Mouse (Mus musculus) right cerebral cortex, postnatal 4 days (tissue): ENCODE results near the gene Olfm1.
A peak's percentile ranks its signal among the peaks of the same experiment; 100 is the strongest.

Source experiments
- DNase-seq: peaks from one replicate; pipeline ENCODE4 v3.0.0-alpha.2; 2022

The Olfm1 gene

GRCm38 (mm10) chr2:28236447-28236846 lies 43.7 kb downstream of the Olfm1 start:
- no peak for DNase-seq

- DNase-seq = no peak
These were observed 46.8 kb downstream of the Olfm1 start for GRCm38 (mm10) chr2:28239616-28240015.

DNA sequence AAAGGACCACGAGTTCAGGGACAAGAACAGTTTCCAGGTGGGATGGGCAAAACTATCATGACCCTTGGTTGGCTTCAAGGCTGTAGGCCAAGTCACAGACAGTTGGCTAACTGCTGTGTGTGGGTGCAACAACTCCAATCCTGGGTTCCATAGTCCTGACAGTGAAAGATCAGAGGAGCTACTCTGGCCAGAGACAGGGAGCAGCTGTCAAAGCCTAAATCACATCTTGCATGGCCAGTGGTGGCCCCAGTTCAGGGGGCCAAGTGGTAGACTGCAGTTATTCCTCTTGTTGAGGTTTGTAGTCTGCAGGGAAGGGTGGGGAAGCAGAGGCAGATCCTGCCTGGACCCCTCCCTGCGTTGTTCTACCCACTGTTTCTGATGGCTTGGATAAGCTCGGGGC lies 48.1 kb downstream of the Olfm1 start:
- no peak for DNase-seq

DNA sequence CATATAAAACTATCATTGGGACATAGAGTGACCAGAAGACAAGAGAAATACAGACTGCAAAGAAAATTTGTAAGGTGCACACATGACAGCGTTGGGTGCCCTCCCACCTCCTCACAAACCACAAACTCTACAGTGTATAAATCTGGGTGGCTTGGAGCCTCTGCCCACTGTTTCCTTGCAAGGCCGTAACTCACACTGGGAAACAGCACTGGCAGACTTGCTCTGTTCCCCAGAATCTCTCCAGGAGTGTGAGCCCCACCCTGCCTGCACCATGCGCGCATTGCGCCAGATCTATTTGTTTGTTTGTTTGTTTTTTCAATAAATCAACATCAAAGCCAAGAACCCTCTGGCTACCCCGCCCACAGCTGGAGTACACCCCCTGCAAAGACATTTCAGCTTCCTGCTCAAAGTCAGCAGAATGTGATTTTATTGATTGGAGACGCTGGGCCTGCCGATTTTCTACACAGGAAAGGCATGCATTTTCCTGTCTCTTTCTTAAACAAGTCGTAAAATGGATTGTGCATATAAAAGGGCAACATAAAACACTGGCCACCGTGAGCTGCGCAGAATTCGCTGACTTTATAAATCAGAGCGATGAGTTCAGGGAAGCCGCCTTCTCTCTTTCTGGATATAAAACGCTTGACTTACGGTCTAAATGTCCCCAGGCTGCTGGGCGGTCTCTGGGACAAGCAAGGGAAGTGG lies 48.9 kb downstream of the Olfm1 start:
- no peak for DNase-seq

DNA sequence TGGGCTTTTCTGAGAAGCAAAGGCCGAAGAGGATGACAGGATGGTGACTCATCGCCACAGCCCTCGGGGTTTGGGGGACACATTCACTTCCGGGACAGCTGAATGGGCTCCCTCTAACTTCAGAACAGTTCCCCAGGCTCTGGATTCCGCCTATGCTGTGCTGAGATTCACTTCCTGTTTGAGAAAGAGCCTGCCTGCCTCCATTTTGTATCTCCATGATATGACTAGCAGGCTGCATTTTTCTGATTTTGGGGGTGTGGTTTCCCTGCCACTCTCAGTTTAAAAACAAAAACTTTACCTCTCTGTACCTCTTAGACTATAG lies 49.4 kb downstream of the Olfm1 start:
- no peak for DNase-seq

GRCm38 (mm10) chr2:28244667-28245395 lies 52.0 kb downstream of the Olfm1 start:
- DNase-seq = no peak

DNA sequence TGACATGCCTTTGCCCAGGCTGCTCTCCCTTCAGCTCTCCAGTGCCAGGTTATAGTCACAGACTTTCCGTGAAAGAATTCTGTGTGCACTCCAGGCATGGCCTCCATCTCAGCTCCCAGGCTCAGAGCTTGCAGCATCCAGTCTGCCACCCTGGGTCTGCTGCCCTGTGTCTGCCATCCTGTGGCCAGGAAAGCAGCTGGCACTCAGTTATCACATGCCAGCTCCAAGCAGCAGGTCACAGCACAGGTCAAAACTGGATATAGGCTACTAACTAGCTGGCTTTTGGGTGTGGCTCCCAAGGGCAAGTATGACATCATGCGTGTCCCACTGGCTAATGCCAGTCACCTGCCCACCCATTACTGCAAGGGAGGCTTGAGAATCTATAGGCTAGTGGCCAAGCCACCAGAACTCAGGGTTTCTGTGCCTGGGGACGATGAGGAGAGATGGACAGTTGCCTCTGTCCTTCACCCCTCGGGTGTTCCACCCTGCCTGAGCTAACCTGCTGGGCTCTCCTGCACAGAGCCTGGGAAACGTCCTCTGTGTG lies 53.4 kb downstream of the Olfm1 start:
- DNase-seq = no peak

DNA sequence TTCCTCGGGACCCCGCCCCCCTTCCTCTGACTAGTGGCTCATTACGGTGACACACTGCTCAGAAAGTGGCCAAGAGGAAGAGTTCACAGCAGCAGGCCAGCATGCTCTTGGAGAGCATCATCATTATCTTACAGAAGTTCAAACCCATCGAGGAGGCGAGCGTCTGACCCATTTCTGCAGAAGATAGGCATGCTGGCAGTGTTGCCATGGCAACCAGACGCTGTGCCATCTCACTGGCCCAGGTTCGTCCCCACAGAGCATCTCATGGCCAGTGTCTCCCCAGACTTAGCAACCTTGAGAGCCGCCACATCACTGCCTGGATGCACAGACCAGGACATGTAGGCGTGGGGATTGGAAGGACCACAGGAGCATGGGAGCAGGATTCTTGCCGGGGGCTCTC lies 54.3 kb downstream of the Olfm1 start:
- DNase-seq = no peak

- DNase-seq = no peak
These were observed 59.8 kb downstream of the Olfm1 start for GRCm38 (mm10) chr2:28252554-28252953.

DNA sequence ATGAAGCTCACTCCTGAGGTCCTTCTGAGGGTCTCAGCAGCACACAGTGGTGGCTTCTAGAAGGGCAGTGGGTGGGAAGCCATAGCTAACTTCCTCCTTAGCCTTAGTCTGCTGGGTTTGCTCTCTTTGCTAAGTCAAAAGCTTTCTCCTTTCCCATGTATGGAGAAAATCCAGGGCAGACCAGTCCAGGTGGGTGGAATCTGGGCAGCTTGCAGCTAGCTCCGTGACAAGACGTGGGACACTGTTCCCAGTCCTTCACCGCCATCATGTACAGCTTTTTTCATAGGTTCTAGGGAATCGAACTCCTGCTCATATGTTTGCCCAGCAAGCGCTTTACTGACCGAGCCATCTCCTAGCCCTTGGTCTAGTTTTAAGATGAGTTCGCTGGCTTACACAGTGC lies 63.2 kb downstream of the Olfm1 start:
- DNase-seq = no peak

DNA sequence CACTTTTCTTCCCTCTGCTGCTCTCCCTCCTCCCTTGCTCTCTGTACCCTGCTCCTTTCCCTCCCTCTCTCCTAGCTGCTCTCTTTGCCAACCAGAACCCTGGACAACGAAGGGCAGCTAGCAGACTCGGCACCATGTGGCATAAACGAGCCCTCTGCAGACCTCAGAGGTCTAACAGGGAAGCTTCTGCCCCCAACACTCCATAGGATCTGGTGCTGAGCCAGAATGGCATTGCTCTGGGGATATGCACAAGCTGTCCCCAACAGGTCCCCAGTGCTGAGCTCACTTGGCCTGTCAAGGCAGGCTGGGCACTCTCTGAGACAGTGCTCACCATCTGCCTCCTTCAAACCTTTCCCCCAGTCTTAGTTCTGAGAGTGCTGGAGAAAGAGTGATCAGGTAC lies 68.6 kb downstream of the Olfm1 start:
- DNase-seq = no peak

DNA sequence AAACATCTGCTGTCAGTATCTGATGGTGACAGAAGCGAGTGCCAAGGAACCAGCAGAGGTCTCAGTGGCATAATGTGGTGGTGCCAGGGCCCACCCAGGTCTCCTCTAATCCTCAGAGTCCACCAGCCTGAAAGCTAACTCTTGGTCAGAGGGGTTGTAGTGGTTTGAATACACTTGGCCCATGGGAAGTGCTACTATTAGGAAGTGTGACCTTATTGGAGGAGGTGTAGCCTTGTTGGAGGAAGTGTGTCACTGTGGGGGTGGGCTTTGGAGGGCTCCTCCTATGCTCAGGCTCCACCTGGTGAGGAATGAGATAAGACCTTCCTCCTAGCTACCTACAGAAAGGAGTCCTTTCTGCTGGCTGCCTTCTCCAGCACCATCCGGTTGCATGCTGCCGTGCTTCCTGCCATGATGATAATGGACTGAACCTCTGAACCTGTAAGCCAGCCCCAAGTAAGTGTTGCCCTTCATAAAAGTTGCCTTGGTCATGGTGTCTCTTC lies 75.0 kb downstream of the Olfm1 start:
- no peak for DNase-seq

DNA sequence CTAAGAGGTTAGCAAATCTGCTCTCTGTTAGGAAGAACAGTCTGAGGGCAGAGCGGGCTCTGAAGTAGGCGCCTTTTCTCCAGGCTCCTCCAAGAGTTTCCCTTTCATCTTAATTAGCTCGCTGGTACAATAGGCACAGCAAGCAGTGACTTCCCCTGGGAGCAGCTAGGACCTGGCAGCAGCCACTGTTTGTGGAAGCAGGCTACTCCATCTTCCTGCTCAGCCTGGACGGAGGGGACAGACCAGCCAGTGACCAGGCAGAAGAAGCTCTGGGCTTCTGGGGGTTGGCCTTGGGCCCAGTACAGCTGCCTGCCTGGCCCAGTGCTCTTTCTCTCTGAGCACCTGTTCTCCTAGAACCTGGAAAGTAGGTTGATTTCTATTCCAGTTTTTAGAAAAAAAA lies 77.8 kb downstream of the Olfm1 start:
- no peak for DNase-seq

DNA sequence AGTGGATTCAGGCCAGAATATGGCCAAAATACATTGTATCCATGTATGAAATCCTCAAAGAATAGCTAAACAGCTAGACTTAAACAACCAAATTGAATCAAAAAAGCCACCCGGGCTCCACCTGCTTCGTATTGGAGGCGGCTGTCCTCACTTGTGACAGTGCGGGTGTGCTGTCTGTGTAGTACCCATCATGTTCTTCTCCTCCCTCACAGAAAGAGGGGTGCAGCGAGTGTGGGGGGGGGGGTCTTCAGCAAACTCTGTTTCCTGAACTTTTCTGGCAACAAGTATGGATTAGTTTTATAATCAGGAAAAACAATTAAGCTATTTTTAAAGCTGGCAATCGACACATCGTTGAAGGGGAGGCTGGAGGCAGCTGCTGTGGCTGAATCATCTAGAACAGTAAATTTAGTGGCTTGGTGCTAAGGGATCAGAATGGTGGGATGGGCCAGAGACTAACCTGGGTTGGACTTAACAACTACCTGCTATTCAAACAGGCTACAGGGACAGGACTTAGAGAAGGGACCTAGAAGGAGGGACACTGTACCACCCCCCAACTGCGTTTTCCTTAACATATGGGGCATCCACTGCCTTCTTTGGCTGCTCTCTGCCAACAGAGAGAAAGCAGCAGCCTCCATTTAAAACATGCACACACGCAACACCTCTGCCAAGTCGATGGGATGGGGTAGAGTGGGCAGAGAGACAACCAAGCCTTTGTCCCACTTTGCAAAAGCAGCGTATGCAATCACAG lies 79.6 kb downstream of the Olfm1 start:
- no peak for DNase-seq

- DNase-seq = no peak
These were observed 81.2 kb downstream of the Olfm1 start for GRCm38 (mm10) chr2:28274006-28274405.

GRCm38 (mm10) chr2:28275345-28275744 lies 82.6 kb downstream of the Olfm1 start:
- no peak for DNase-seq

DNA sequence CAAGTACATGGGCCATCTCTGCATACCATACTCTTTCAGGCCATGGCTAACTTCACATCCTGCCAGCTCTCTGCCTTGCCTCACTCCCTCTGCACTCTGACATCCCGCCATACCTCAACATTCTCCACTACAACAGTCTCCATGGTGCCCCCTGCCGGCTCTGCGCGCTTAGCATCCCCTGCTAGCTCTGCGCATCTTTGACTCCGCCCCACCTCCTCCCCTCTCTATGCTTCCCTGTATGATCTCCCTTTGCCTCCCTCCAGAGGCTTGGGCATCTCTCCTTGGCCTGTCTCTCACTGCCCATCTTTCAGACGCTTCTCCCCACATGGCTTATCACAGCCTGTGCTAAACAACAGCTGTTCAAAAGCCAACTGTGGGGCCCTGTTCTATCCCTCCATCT lies 85.4 kb downstream of the Olfm1 start:
- DNase-seq = peak; percentile 78

DNA sequence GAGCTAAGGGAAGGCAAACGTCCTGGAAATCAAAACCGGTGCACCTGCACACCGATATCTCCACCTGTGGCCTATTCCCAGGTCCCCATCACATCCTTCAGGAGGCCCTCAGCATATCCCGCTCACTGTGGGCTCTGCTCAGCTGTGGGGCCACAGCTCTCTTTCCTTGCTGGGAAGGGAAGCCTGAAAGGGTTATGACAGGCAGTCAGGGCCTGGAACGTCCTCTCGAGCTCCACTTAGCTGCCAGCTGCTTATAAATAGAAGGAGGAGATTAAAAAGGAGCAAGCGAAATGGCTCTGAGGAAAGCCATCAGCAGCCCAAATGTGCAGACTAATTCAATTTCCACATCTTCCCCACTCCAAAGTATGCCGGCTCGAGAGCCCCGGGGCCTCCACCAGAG lies 86.1 kb downstream of the Olfm1 start:
- DNase-seq = no peak
